Mouse (Mus musculus) CH12.LX (cell line): Measurements from ENCODE around the gene Gm13090. TPM values are rescaled to one million over a fixed set of nuclear protein-coding genes. Genes with fewer than 3 reads are reported as not detected.

Experiments
- DNase-seq: peaks from one replicate; pipeline ENCODE4 v3.0.0-alpha.2; 2013; ENCODE audit errors: extremely low read depth
- H3K27ac ChIP-seq: 2 replicates; pipeline ENCODE4 v1.5.1; 2012; ENCODE audit warnings: low read depth, mild to moderate bottlenecking, control low read depth, moderate library complexity; ENCODE audit not compliant: insufficient read depth
- H3K27me3 ChIP-seq: replicated peaks from 2 replicates; pipeline ENCODE3; 2012; ENCODE audit warnings: inconsistent platforms
- H3K36me3 ChIP-seq, 2 experiments: replicated peaks in 1 of 2; 2 replicates each; pipeline versions ENCODE3 to v1.6.1; 2012; ENCODE audit warnings: inconsistent platforms in 1 of 2, low read length in 1 of 2, mild to moderate bottlenecking in 1 of 2, mixed read lengths in 1 of 2, moderate library complexity in 1 of 2; ENCODE audit not compliant: control insufficient read depth in 1 of 2, insufficient read depth in 1 of 2
- H3K4me1 ChIP-seq, 2 experiments: 2 replicates each; pipeline ENCODE4 v1.6.1; 2012; ENCODE audit warnings: inconsistent platforms in 1 of 2, moderate library complexity in 1 of 2; ENCODE audit not compliant: insufficient read depth in 2 of 2, control insufficient read depth in 1 of 2
- H3K4me2 ChIP-seq: 2 replicates; pipeline ENCODE4 v1.6.1; 2012; ENCODE audit warnings: low read depth, mild to moderate bottlenecking, control low read depth; ENCODE audit not compliant: poor library complexity, insufficient read depth, severe bottlenecking
- H3K4me3 ChIP-seq, 3 experiments: fragments of 150-350 bp in 1 of 3; sonication (generic) in 1 of 3; replicated peaks in 1 of 3; 2 replicates each; pipeline versions ENCODE3 to v1.5.1; 2011 to 2012; ENCODE audit warnings: low read depth in 2 of 3, low read length in 2 of 3, mild to moderate bottlenecking in 2 of 3, moderate library complexity in 2 of 3, control low read depth in 1 of 3, improper control_type of control experiment in 1 of 3, inconsistent platforms in 1 of 3, mixed read lengths in 1 of 3; ENCODE audit not compliant: poor library complexity in 1 of 3
- H3K79me2 ChIP-seq: replicated peaks from 2 replicates; pipeline ENCODE4 v1.6.1; 2012; ENCODE audit warnings: mild to moderate bottlenecking, moderate library complexity; ENCODE audit not compliant: control insufficient read depth, poor library complexity, insufficient read depth, severe bottlenecking; ENCODE audit errors: extremely low read depth
- H3K9ac ChIP-seq: 2 replicates; pipeline ENCODE4 v1.6.1; 2012; ENCODE audit warnings: low read depth, mild to moderate bottlenecking, control low read depth, moderate library complexity; ENCODE audit not compliant: insufficient read depth
- H3K9me3 ChIP-seq: replicated peaks from 2 replicates; pipeline ENCODE3; 2012; ENCODE audit warnings: low read length, inconsistent platforms, mixed read lengths
- CHD1 ChIP-seq: IDR thresholded peaks from 2 replicates; pipeline ENCODE4 v1.6.1; 2012; ENCODE audit warnings: low read depth, low read length, improper control_type of control experiment, inconsistent platforms
- CTCF ChIP-seq, 2 experiments: IDR thresholded peaks in 1 of 2; conservative IDR thresholded peaks in 1 of 2; 2 replicates each; pipeline ENCODE4 v1.5.1; 2011 to 2012; ENCODE audit warnings: low read depth in 2 of 2, low read length in 2 of 2, improper control_type of control experiment in 1 of 2, inconsistent platforms in 1 of 2, mild to moderate bottlenecking in 1 of 2, moderate library complexity in 1 of 2
- ELF1 ChIP-seq: IDR thresholded peaks from 2 replicates; pipeline ENCODE4 v1.6.1; 2014; ENCODE audit warnings: low read depth, mild to moderate bottlenecking, inconsistent platforms, low read length, improper control_type of control experiment
- HCFC1 ChIP-seq: IDR thresholded peaks from 2 replicates; pipeline ENCODE4 v1.6.1; 2012; ENCODE audit warnings: low read depth, mild to moderate bottlenecking, inconsistent platforms, low read length, improper control_type of control experiment
- JUND ChIP-seq: conservative IDR thresholded peaks from 2 replicates; pipeline ENCODE4 v1.6.1; 2011; ENCODE audit warnings: low read depth, low read length, improper control_type of control experiment
- KAT2A ChIP-seq: IDR thresholded peaks from 2 replicates; pipeline ENCODE4 v1.6.1; 2012; ENCODE audit warnings: low read length, improper control_type of control experiment, inconsistent platforms; ENCODE audit not compliant: insufficient replicate concordance
- MAFK ChIP-seq: IDR thresholded peaks from 2 replicates; pipeline ENCODE4 v1.6.1; 2011; ENCODE audit warnings: low read length, improper control_type of control experiment; ENCODE audit not compliant: insufficient replicate concordance
- MAX ChIP-seq: IDR thresholded peaks from 2 replicates; pipeline ENCODE4 v1.6.1; 2011; ENCODE audit warnings: low read length, improper control_type of control experiment
- MXI1 ChIP-seq: IDR thresholded peaks from 2 replicates; pipeline ENCODE4 v1.6.1; 2011; ENCODE audit warnings: mild to moderate bottlenecking, low read depth, low read length, improper control_type of control experiment
- MYC ChIP-seq: IDR thresholded peaks from 2 replicates; pipeline ENCODE4 v1.6.1; 2011; ENCODE audit warnings: low read depth, mild to moderate bottlenecking, improper control_type of control experiment, low read length
- NRF1 ChIP-seq: IDR thresholded peaks from 2 replicates; pipeline ENCODE4 v1.6.1; 2014; ENCODE audit warnings: low read depth, mild to moderate bottlenecking, inconsistent platforms, low read length, improper control_type of control experiment, moderate library complexity
- POLR2A ChIP-seq: IDR thresholded peaks from 2 replicates; pipeline ENCODE4 v1.6.1; 2011; ENCODE audit warnings: low read depth, mild to moderate bottlenecking, improper control_type of control experiment, low read length
- SMC3 ChIP-seq: IDR thresholded peaks from 2 replicates; pipeline ENCODE4 v1.6.1; 2011; ENCODE audit warnings: low read depth, low read length, improper control_type of control experiment
- TBP ChIP-seq: conservative IDR thresholded peaks from 2 replicates; pipeline ENCODE4 v1.6.1; 2011; ENCODE audit warnings: low read depth, low read length, improper control_type of control experiment
- UBTF ChIP-seq: IDR thresholded peaks from 2 replicates; pipeline ENCODE4 v1.6.1; 2012; ENCODE audit warnings: low read depth, mild to moderate bottlenecking, inconsistent platforms, low read length, improper control_type of control experiment, moderate library complexity
- USF1 ChIP-seq: IDR thresholded peaks from 2 replicates; pipeline ENCODE4 v1.6.1; 2014; ENCODE audit warnings: low read depth, mild to moderate bottlenecking, inconsistent platforms, low read length, improper control_type of control experiment
- ZMIZ1 ChIP-seq: IDR thresholded peaks from 2 replicates; pipeline ENCODE4 v1.6.1; 2012; ENCODE audit warnings: low read depth, mild to moderate bottlenecking, inconsistent platforms, low read length, improper control_type of control experiment
- dilution Hi-C: fragments of 300-500 bp; cut with MboI; formaldehyde crosslinking; loops from 2 replicates; pipeline ENCODE4 v1.14.3; 2020; ENCODE audit warnings: low sequenced_read_pairs; ENCODE audit not compliant: extremely low pct_unique_long_range_greater_than_20kb, extremely low pct_ligation_motif_present
- in situ Hi-C: fragments of 300-500 bp; cut with MboI; formaldehyde crosslinking; loops from 3 replicates; pipeline ENCODE4 v1.14.3; 2019; ENCODE audit warnings: low sequenced_read_pairs, low pct_ligation_motif_present, low pct_unique_long_range_greater_than_20kb, mixed read lengths
- polyA plus RNA-seq: library from polyadenylated mRNA; unstranded; fragments of >175 nt; gene quantifications from 2 replicates; pipeline ENCODE4 v1.2.1, GENCODE M21; 2012; ENCODE audit warnings: low read depth; ENCODE audit not compliant: insufficient read length
- total RNA-seq, 2 experiments: library from RNA; depleted of rRNA; stranded (reverse); fragments of 300-350 nt in 1 of 2; fragments of >200 nt in 1 of 2; gene quantifications; 2 replicates each; pipeline ENCODE4 v1.2.3; 2012 to 2014

Gene Gm13090
- total and polyA plus RNA-seq, 3 experiments: not detected

DNA sequence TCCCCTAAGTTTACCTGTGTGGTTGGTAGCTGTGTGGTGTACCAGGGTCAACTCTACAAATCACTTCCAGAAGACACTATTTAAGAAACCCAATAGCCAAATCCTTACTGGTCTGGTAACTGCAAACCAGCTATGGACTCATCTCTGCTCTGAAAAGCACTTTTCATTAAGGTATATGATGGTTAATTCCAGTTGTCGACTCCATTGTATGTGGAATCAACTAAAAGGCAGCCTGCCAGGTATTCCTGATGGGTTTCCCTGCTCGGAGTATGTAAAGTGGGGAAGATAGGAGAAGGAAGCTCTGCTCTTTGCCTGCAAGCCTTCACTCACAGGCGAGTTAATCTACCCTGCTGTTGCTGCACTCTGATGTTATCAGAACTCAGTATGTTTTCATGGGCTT is 42.8 kb upstream of the Gm13090 start:
- no peaks in the 10 kb centered on the region for H3K9me3 ChIP-seq
- no peak overlapping the region for H3K9ac ChIP-seq
- TF ChIP-seq NRF1 (no peak), MAX (no peak), MYC (no peak), JUND (no peak), MAFK (no peak), USF1 (no peak), KAT2A (no peak), TBP (no peak), ELF1 (no peak), CTCF (conservative IDR thresholded peaks at IDR 0.05 in 1 of 2, IDR thresholded peaks at IDR 0.05 in 1 of 2; ENCODE audit: low read depth in 2 of 2, low read length in 2 of 2) (no peak), UBTF (no peak), MXI1 (no peak), CHD1 (no peak)
- in situ Hi-C loops (no loop called here), dilution Hi-C loops (no loop called here)
- no peak overlapping the region for H3K4me2 ChIP-seq
- H3K27me3 ChIP-seq: no peaks in the 10 kb centered on the region
- H3K36me3 ChIP-seq: peaks cover 29 to 47% of the 10 kb centered on the region in 2 experiments
- no peak overlapping the region for H3K27ac ChIP-seq
- no peaks in the 10 kb centered on the region; the same call in 1 of the 2 replicates for H3K79me2 ChIP-seq
- peaks cover 7 to 22% of the 10 kb centered on the region in 2 experiments; a peak in 3 of 4 replicates for H3K4me1 ChIP-seq
- no peak overlapping the region for H3K4me3 ChIP-seq
- no peak for DNase-seq

- Histone ChIP-seq H3K9me3 (no peaks in the 10 kb centered on the region), H3K4me3 (no peak overlapping the region), H3K4me1 (peaks cover 12 to 20% of the 10 kb centered on the region in 2 experiments; a peak in 3 of 4 replicates), H3K9ac (no peak overlapping the region), H3K36me3 (peaks cover 42 to 83% of the 10 kb centered on the region in 2 experiments), H3K27me3 (no peaks in the 10 kb centered on the region), H3K4me2 (no peak overlapping the region), H3K27ac (no peak overlapping the region), H3K79me2 (peaks cover 11% of the 10 kb centered on the region)
- dilution Hi-C loops (no loop called here), in situ Hi-C loops (no loop called here)
- DNase-seq: no peak
- no peak for TF ChIP-seq SMC3
- no peak for TF ChIP-seq HCFC1
- TF ChIP-seq ZMIZ1: no peak
- TF ChIP-seq UBTF: no peak
- TF ChIP-seq POLR2A: no peak
- no peak for TF ChIP-seq TBP
- TF ChIP-seq CTCF (conservative IDR thresholded peaks at IDR 0.05 in 1 of 2, IDR thresholded peaks at IDR 0.05 in 1 of 2; ENCODE audit: low read depth in 2 of 2, low read length in 2 of 2): no peak
Measured at GRCm38 (mm10) chr4:151051162-151051561, 38.2 kb upstream of the Gm13090 start.
